Mouse (Mus musculus): Measurements from ENCODE around the gene Gm10778.

- TF ChIP-seq GATA2 (IDR thresholded peaks at IDR 0.05; ENCODE audit: borderline replicate concordance, low read depth, low read length) (no peak), CTCF (IDR thresholded peaks at IDR 0.05; ENCODE audit: low read depth, low read length) (no peak), GATA1 (IDR thresholded peaks at IDR 0.05; ENCODE audit: borderline replicate concordance, low read length) (no peak), POLR2AphosphoS5 (IDR thresholded peaks at IDR 0.05; ENCODE audit: insufficient replicate concordance, low read depth, low read length) (no peak), TAL1 (conservative IDR thresholded peaks at IDR 0.05; ENCODE audit: low read depth, low read length) (no peak)
Observed at GRCm38 (mm10) chr10:81626994-81627835, 21.6 kb upstream of the Gm10778 start, which contains the start of gene Sirt6.

Data from G1E (cell line).